Mouse (Mus musculus) liver, embryonic 14.5 days (tissue): ENCODE results near the gene Chic2. TPM values are rescaled to one million over a fixed set of nuclear protein-coding genes. Genes with fewer than 3 reads are reported as not detected.

Experiments
- ATAC-seq: fragments of 200-750 bp; cut with Nextera tagmentation; 2 replicates; pipeline ENCODE4 v1.8.0; 2017; ENCODE audit warnings: moderate number of reproducible peaks, mild to moderate bottlenecking, moderate library complexity; ENCODE audit not compliant: insufficient read depth
- DNase-seq, 3 experiments: peaks; one replicate each; pipeline ENCODE4 v3.0.0-alpha.2; 2012 to 2013; ENCODE audit warnings: low read depth in 3 of 3, low spot score in 3 of 3
- H3K27ac ChIP-seq: fragments of 300-500 bp; sonication (generic); 2 replicates; pipeline ENCODE4 v1.5.1; 2014; ENCODE audit warnings: moderate library complexity, mild to moderate bottlenecking, control low read depth, inconsistent platforms
- H3K27me3 ChIP-seq: fragments of 300-500 bp; sonication (generic); 2 replicates; pipeline ENCODE4 v1.6.1; 2014; ENCODE audit warnings: mild to moderate bottlenecking, low read length, moderate library complexity; ENCODE audit not compliant: control insufficient read depth, insufficient read depth
- H3K36me3 ChIP-seq: fragments of 300-500 bp; sonication (generic); replicated peaks from 2 replicates; pipeline ENCODE4 v1.6.1; 2014; ENCODE audit warnings: low read depth; ENCODE audit not compliant: control insufficient read depth, insufficient read depth
- H3K4me1 ChIP-seq, 2 experiments: fragments of 200-500 bp in 1 of 2; fragments of 300-500 bp in 1 of 2; sonication (generic) in 1 of 2; replicated peaks; 2 replicates each; pipeline ENCODE4 v1.6.1; 2012 to 2014; ENCODE audit warnings: antibody characterized with exemption in 1 of 2, inconsistent platforms in 1 of 2, low read length in 1 of 2; ENCODE audit not compliant: control insufficient read depth in 2 of 2, insufficient read depth in 2 of 2
- H3K4me2 ChIP-seq: fragments of 300-500 bp; sonication (generic); 2 replicates; pipeline ENCODE4 v1.6.1; 2014; ENCODE audit warnings: low read depth, mild to moderate bottlenecking, control low read depth, moderate library complexity
- H3K4me3 ChIP-seq, 2 experiments: fragments of 200-500 bp in 1 of 2; fragments of 300-500 bp in 1 of 2; sonication (generic) in 1 of 2; 2 replicates each; pipeline ENCODE4 v1.5.1; 2012 to 2014; ENCODE audit warnings: low read depth in 2 of 2, low read length in 2 of 2, mild to moderate bottlenecking in 2 of 2, control low read depth in 1 of 2, inconsistent platforms in 1 of 2, moderate library complexity in 1 of 2; ENCODE audit not compliant: insufficient read depth in 1 of 2
- H3K9ac ChIP-seq: fragments of 300-500 bp; sonication (generic); replicated peaks from 2 replicates; pipeline ENCODE4 v1.6.1; 2014; ENCODE audit warnings: mild to moderate bottlenecking, control low read depth, moderate library complexity
- H3K9me3 ChIP-seq: fragments of 300-500 bp; sonication (generic); 2 replicates; pipeline ENCODE4 v1.6.1; 2016; ENCODE audit warnings: low read length, mixed read lengths; ENCODE audit not compliant: control insufficient read depth
- CTCF ChIP-seq: IDR thresholded peaks from 2 replicates; pipeline ENCODE4 v1.5.1; 2016; ENCODE audit warnings: antibody characterized with exemption, low read depth, control low read depth
- EP300 ChIP-seq: IDR thresholded peaks from 2 replicates; pipeline ENCODE4 v1.6.1; 2016; ENCODE audit warnings: antibody characterized with exemption, low read depth
- WGBS: fragments of 180-500 bp; shearing (Covaris S2); extraction: QIAGEN DNeasy Blood & Tissue Kit; methylation state at CpG from one replicate; pipeline ENCODE4 v1.1.7; 2014; ENCODE audit not compliant: insufficient replicate concordance; 5-methylcytosine and 5-hydroxymethylcytosine counted together
- polyA plus RNA-seq, 2 experiments: library from polyadenylated mRNA; depleted of rRNA in 1 of 2; stranded (reverse) in 1 of 2; unstranded in 1 of 2; fragments of >200 nt; fragmentation: Nextera tagmentation in 1 of 2; extraction: Ambion mirVana in 1 of 2; gene quantifications; 2 replicates each; pipeline versions ENCODE4 v1.2.1 to v1.2.3; 2012 to 2014

The Chic2 gene
- polyA plus RNA-seq, 2 experiments, result 10.5 to 19.3 TPM

- TF ChIP-seq CTCF (no peak), EP300 (no peak)
- no peak overlapping the region for H3K27ac ChIP-seq
- H3K27me3 ChIP-seq, result peaks cover 80% of the 10 kb centered on the region
- H3K4me1 ChIP-seq, result no peaks in the 10 kb centered on the region
- under 1% methylated on average over 27 of the region's 27 CpGs for WGBS
- H3K9me3 ChIP-seq, result no peaks in the 10 kb centered on the region
- ATAC-seq, result no peak
- no peaks in the 10 kb centered on the region for H3K36me3 ChIP-seq
- H3K4me2 ChIP-seq, result no peak overlapping the region
- H3K4me3 ChIP-seq, result no peak overlapping the region
- DNase-seq, result no peak
- H3K9ac ChIP-seq, result no peak overlapping the region
Observed at GRCm38 (mm10) chr5:75083591-75084392, 39.2 kb upstream of the Chic2 start.

DNA sequence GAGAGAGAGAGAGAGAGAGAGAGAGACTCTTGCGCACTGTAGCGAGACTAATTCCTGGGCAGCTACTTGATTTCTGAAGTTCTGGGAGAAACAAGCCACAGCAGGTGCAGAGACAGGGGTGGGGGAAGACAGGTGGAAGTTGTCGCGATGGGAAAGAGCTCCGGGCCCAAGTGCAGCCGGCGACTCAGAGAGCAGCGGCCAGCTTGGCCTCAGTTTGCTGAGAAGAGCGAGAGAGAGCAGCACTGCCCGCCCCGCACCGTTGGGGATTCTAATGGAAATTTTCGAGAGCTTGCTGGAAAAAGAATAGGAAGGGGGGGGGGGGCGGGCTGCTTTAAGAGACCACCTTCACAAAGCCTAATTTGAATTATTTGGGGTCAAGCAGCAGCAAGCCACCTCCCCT lies 38.5 kb upstream of the Chic2 start:
- 2% methylated on average over 13 of the region's 14 CpGs for whole genome bisulfite sequencing
- no peaks in the 10 kb centered on the region for H3K36me3 ChIP-seq
- DNase-seq, result no peak

DNA sequence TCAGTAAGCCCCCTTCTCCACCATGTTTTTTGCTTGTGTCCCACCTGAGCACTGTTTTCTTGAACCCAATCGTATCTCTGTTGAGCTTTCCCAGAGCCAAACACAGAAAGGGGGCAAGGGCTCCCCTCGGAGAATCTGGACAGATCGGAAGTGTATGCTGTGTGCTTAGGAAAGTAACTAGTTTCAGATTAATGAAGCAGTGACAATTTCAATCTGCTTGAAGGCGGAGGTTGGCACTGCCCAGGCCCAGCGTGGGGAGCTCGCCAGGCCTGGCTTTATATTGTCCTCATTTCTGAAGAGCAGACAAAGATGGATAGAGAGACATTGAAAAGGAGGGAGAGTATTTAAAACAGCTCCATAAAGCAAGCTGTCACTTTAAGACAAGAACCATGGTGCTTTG lies 37.9 kb upstream of the Chic2 start:
- H3K27ac ChIP-seq, result no peak overlapping the region
- H3K9ac ChIP-seq, result no peak overlapping the region
- H3K9me3 ChIP-seq, result no peaks in the 10 kb centered on the region
- no peaks in the 10 kb centered on the region for H3K4me1 ChIP-seq
- H3K27me3 ChIP-seq, result peaks cover 93% of the 10 kb centered on the region
- no peak overlapping the region for H3K4me2 ChIP-seq
- no peak overlapping the region for H3K4me3 ChIP-seq
- TF ChIP-seq CTCF, result no peak
- TF ChIP-seq EP300, result no peak
- DNase-seq (no peak), ATAC-seq (no peak)
- WGBS, result 7% methylated on average over 6 of the region's 6 CpGs
- no peaks in the 10 kb centered on the region for H3K36me3 ChIP-seq

More for the DNA sequence above, 38.5 kb upstream of the Chic2 start:
- TF ChIP-seq CTCF (no peak), EP300 (no peak)
- Histone ChIP-seq H3K27me3 (peaks cover 88% of the 10 kb centered on the region), H3K4me1 (no peaks in the 10 kb centered on the region), H3K4me2 (no peak overlapping the region), H3K4me3 (no peak overlapping the region), H3K27ac (no peak overlapping the region), H3K9ac (no peak overlapping the region), H3K9me3 (no peaks in the 10 kb centered on the region)
- no peak for ATAC-seq

GRCm38 (mm10) chr5:75079564-75079963 lies 35.0 kb upstream of the Chic2 start:
- Histone ChIP-seq H3K4me3 (no peak overlapping the region), H3K27me3 (peaks cover 99% of the 10 kb centered on the region), H3K27ac (no peak overlapping the region), H3K4me2 (no peak overlapping the region), H3K36me3 (no peaks in the 10 kb centered on the region), H3K9ac (no peak overlapping the region), H3K9me3 (no peaks in the 10 kb centered on the region), H3K4me1 (no peaks in the 10 kb centered on the region)
- no peak for TF ChIP-seq EP300
- TF ChIP-seq CTCF, result peak; percentile 39
- no peak for DNase-seq
- WGBS, result 0% methylated on average over 7 of the region's 7 CpGs
- no peak for ATAC-seq

- no peak overlapping the region for H3K27ac ChIP-seq
- no peak overlapping the region for H3K9ac ChIP-seq
- no peak for DNase-seq
- WGBS, result 2% methylated on average over 19 of the region's 19 CpGs
- no peak overlapping the region for H3K4me3 ChIP-seq
- H3K9me3 ChIP-seq, result no peaks in the 10 kb centered on the region
- no peak for ATAC-seq
- no peaks in the 10 kb centered on the region for H3K36me3 ChIP-seq
- peaks cover 99% of the 10 kb centered on the region for H3K27me3 ChIP-seq
- no peaks in the 10 kb centered on the region for H3K4me1 ChIP-seq
- H3K4me2 ChIP-seq, result no peak overlapping the region
- no peak for TF ChIP-seq EP300
- TF ChIP-seq CTCF, result no peak
Observed at GRCm38 (mm10) chr5:75077051-75077380, 32.4 kb upstream of the Chic2 start.
